Mouse (Mus musculus): ENCODE results near the gene Mrps33. TPM values are rescaled to one million over a fixed set of nuclear protein-coding genes. Genes with fewer than 3 reads are reported as not detected.
A peak's percentile ranks its signal among the peaks of the same experiment; 100 is the strongest.

The Mrps33 gene
- total RNA-seq, 2 experiments from 2014 or later, result 97.0 to 102 TPM

GRCm38 (mm10) chr6:39782618-39783017 lies 28.2 kb downstream of the Mrps33 start:
- intact Hi-C loops (cut with DNase I), result loop anchor here (2.0 to 10.0 kb wide), 4 partner anchors 58 to 318 kb away; partner anchors contain the start of gene Braf
- DNase-seq (ENCODE audit: low spot score in 2 of 2), result peak in 1 of 2 experiments; percentile 24

GRCm38 (mm10) chr6:39781766-39782530 lies 28.8 kb downstream of the Mrps33 start:
- peak in 1 of 2 experiments; percentile 11 for DNase-seq (ENCODE audit: low spot score in 2 of 2)
- intact Hi-C loops (cut with DNase I), result loop anchor here (2.0 to 10.0 kb wide), 4 partner anchors 57 to 317 kb away; partner anchors contain the start of gene Braf

DNA sequence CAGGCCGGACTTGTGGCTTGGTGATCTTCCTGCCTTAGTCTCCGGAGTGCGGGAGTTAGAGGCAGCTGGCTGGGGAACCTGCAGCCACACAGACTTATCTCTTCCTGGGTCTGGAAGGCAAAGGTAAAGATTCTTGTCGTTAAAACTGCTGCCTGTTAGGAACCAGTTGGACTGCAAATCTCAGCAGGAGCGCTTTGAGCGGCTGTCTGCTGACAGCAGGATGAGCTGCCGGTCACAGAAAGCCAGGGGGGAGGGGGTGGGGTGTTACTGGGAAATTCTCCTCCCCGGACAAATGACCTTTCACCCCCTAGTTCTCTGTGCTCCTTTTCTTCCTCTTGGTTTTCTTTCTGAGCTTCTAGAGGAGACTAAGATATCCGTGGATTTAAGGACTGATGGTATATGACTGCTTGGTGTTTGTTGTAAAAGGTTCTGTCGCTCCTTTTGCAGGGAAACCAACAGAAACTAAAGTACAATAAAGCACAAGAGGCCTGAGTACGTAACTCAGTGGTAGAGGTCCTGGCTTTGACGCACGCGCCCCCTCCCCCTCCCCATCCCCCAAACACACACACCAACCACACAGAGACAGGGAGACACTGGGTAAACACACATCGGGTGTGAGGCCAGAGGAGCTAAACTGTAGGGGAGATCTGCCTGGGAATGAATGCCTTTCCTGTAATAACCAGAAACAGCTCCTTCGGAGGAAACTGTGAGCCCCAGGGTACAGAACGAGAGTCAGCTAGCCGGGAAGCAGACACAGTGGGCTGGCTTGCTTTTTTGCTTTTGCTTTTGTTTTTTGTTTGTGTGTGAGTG lies 29.7 kb downstream of the Mrps33 start:
- no peak for DNase-seq (ENCODE audit: low spot score in 2 of 2)
- intact Hi-C loops (cut with DNase I), result loop anchor here (5.0 to 10.0 kb wide), 3 partner anchors 126 to 316 kb away; no protein-coding TSS in a partner anchor

- intact Hi-C loops (cut with DNase I), result no loop called here
- no peak for DNase-seq (ENCODE audit: low spot score in 2 of 2)
These were observed 32.3 kb downstream of the Mrps33 start for GRCm38 (mm10) chr6:39778506-39778905.

GRCm38 (mm10) chr6:39776275-39776674 lies 34.5 kb downstream of the Mrps33 start:
- no peak for DNase-seq (ENCODE audit: low spot score in 2 of 2)
- intact Hi-C loops (cut with DNase I), result no loop called here

DNA sequence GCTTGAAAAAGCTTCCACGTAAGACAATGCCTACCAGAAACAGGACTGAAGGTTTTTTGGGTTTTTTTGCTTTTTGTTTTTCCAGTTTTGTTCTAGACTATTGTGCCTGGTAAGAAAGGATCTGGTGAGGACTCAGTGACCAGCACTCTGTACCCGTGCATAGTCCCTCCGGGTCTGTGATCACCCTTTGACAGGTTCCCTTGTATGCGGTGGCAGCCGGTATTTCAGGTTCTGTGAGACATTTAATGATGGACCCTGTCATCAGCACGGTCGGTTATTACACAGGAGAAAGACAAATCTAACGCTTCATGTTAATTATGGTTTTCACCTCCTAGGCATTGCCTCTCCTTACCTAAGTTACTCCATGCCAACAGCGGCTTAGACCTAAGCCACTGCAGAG lies 35.8 kb downstream of the Mrps33 start:
- intact Hi-C loops (cut with DNase I), result no loop called here
- DNase-seq (ENCODE audit: low spot score in 2 of 2), result no peak

GRCm38 (mm10) chr6:39757229-39757628 lies 53.6 kb downstream of the Mrps33 start:
- DNase-seq (ENCODE audit: low spot score in 2 of 2), result no peak
- intact Hi-C loops (cut with DNase I), result no loop called here

Other genes with a start within 250 kb of the Mrps33 start
- gene Adck2, start 237.1 kb downstream of the Mrps33 start, total RNA-seq (2021), result 10 to 100 TPM; 28.1 to 31.0 TPM
- under 1 TPM in 1 of 2 experiments, not detected in 1; 0.80 TPM for gene Gm42420, start 225.2 kb downstream of the Mrps33 start, total RNA-seq (2021)
- 100 to 1,000 TPM; 175 to 187 TPM for gene Ndufb2, start 218.4 kb downstream of the Mrps33 start, total RNA-seq (2021)
- 100 to 1,000 TPM; 111 TPM for gene Braf, start 85.5 kb downstream of the Mrps33 start, total RNA-seq (2021)
- 100 to 1,000 TPM; 278 to 312 TPM for gene Tmem178b, start 62.3 kb upstream of the Mrps33 start, total RNA-seq (2021)

Measured in left cerebral cortex, postnatal 25 days (tissue).